Mouse (Mus musculus): Measurements from ENCODE around the gene Slc35c1. TPM values are rescaled to one million over a fixed set of nuclear protein-coding genes. Genes with fewer than 3 reads are reported as not detected.

Slc35c1 gene
- polyA plus RNA-seq, 1 experiment: 18.5 TPM

DNA sequence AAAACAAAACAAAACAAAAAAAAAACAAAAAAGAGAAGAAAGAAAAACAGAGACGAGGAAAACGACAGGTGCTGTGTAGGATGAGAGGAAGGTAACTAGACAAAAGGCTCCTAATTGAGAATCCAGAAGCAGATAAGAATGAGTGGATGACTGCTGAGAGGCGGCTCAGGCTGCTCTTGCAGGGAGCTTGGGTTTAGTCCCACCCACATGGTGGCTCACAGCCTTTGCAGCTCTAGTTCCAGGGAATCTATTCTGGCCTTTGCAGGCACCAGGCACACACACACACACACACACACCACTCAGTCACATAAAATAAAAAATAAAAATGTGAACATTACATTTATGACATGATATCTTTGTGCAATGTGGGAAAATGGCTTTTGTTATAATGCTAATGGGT is 21.8 kb downstream of the Slc35c1 start:
- H3K4me1 ChIP-seq (ENCODE audit: control insufficient read depth, insufficient read depth, low read length): no peaks in the 10 kb centered on the region; the same call in 1 of the 2 replicates
- no peak overlapping the region for H3K4me3 ChIP-seq (replicated peaks; ENCODE audit: control insufficient read depth, low read depth, low read length)
- TF ChIP-seq POLR2A (IDR thresholded peaks at IDR 0.05; ENCODE audit: borderline replicate concordance, control insufficient read depth, low read depth, low read length): no peak
- no peak for TF ChIP-seq CTCF (IDR thresholded peaks at IDR 0.05; ENCODE audit: control insufficient read depth, insufficient read depth, low read length)
- no peak overlapping the region for H3K27ac ChIP-seq (ENCODE audit: control insufficient read depth, insufficient read depth, low read depth, low read length, poor library complexity)
- WGBS: 68% methylated on average over 3 of the region's 3 CpGs

DNA sequence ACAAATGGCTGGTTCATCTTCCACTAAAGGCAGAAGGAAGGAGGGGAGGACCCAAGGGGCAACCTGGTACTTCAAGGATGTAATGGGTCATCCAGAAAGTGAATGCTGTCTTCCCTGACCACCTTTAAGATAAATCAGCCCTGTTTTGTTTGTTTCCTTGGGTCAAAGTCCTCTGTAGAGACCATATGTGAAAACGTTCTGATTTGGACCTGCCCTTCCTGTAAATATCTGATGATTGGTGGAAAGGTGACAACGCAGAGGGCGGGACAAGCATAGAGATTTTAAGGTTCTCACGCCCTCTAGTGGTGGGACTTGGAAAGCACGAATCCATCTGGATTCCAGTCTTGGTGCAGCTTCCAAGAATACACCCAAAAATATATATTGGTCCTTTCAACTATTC is 22.5 kb downstream of the Slc35c1 start:
- no peaks in the 10 kb centered on the region; the same call in 1 of the 2 replicates for H3K4me1 ChIP-seq (ENCODE audit: control insufficient read depth, insufficient read depth, low read length)
- TF ChIP-seq CTCF (IDR thresholded peaks at IDR 0.05; ENCODE audit: control insufficient read depth, insufficient read depth, low read length): peak; percentile 67
- no peak for TF ChIP-seq POLR2A (IDR thresholded peaks at IDR 0.05; ENCODE audit: borderline replicate concordance, control insufficient read depth, low read depth, low read length)
- H3K4me3 ChIP-seq (replicated peaks; ENCODE audit: control insufficient read depth, low read depth, low read length): no peak overlapping the region
- 1% methylated on average over 5 of the region's 5 CpGs for WGBS
- H3K27ac ChIP-seq (ENCODE audit: control insufficient read depth, insufficient read depth, low read depth, low read length, poor library complexity): no peak overlapping the region

DNA sequence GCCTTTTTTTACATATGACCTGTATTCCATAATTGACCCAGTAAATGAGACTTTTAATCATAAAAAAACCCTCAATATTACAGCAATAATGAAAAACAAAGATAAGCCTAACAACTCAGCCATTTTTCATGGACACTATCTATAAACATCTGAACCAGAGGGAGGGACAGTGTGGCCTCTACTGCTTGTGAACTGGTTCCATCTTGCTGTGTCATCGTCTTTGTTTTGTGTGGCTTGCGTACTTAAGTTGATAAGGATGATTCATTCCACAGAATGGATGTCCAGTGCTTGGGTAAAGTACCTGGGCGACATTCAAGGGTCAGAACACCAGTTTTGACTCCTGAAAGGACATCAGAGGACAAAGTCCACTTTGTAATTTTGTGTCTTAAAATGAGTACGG is 23.0 kb downstream of the Slc35c1 start:
- WGBS: 62% methylated on average over 4 of the region's 4 CpGs
- Histone ChIP-seq H3K27ac (ENCODE audit: control insufficient read depth, insufficient read depth, low read depth, low read length, poor library complexity) (no peak overlapping the region), H3K4me3 (replicated peaks; ENCODE audit: control insufficient read depth, low read depth, low read length) (no peak overlapping the region), H3K4me1 (ENCODE audit: control insufficient read depth, insufficient read depth, low read length) (no peaks in the 10 kb centered on the region; the same call in 1 of the 2 replicates)
- TF ChIP-seq POLR2A (IDR thresholded peaks at IDR 0.05; ENCODE audit: borderline replicate concordance, control insufficient read depth, low read depth, low read length): no peak
- no peak for TF ChIP-seq CTCF (IDR thresholded peaks at IDR 0.05; ENCODE audit: control insufficient read depth, insufficient read depth, low read length)

DNA sequence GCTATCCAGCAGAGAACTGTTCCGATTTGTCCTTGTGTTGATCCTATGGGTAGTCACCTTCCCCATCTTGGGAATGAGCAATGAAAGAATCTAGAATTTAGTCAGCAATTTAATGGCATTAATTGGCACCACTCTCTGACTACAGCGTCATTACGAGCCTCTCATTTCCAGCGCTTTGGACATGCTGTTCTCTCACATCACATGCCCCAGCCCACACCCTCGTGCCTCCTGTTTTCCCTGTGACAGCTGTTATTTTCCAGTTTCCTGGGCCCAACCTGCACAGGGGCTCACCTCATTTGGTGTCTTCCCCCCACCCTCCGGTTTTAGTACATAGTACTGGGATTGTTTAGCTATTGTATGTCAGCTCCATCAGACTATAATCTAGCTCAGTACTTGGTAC is 25.3 kb downstream of the Slc35c1 start:
- Histone ChIP-seq H3K4me1 (ENCODE audit: control insufficient read depth, insufficient read depth, low read length) (no peaks in the 10 kb centered on the region; the same call in 1 of the 2 replicates), H3K4me3 (replicated peaks; ENCODE audit: control insufficient read depth, low read depth, low read length) (no peak overlapping the region), H3K27ac (ENCODE audit: control insufficient read depth, insufficient read depth, low read depth, low read length, poor library complexity) (no peak overlapping the region)
- TF ChIP-seq CTCF (IDR thresholded peaks at IDR 0.05; ENCODE audit: control insufficient read depth, insufficient read depth, low read length) (no peak), POLR2A (IDR thresholded peaks at IDR 0.05; ENCODE audit: borderline replicate concordance, control insufficient read depth, low read depth, low read length) (no peak)
- WGBS: 65% methylated on average over 6 of the region's 6 CpGs

DNA sequence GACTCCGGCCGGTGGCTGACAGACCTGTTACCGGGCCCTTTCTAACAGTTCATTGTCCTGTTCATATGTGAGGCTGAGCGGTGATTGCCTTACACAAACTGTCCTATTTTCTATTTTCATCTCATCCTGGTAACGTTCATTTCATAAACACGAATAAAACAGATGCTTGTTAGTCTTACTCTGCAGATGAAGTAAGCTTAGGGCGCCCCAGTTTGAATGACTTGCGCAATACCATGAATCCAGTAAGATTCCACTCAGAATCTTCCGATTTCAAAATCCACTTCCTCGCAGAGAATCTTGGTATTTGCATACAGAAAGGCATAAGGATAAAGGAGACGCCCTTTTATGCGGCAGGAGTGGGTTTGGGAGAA is 26.0 kb downstream of the Slc35c1 start:
- WGBS: 2% methylated on average over 12 of the region's 12 CpGs
- Histone ChIP-seq H3K27ac (ENCODE audit: control insufficient read depth, insufficient read depth, low read depth, low read length, poor library complexity) (no peak overlapping the region), H3K4me1 (ENCODE audit: control insufficient read depth, insufficient read depth, low read length) (no peaks in the 10 kb centered on the region; the same call in 1 of the 2 replicates), H3K4me3 (replicated peaks; ENCODE audit: control insufficient read depth, low read depth, low read length) (peak overlapping the region; percentile 53)
- TF ChIP-seq POLR2A (IDR thresholded peaks at IDR 0.05; ENCODE audit: borderline replicate concordance, control insufficient read depth, low read depth, low read length): no peak
- TF ChIP-seq CTCF (IDR thresholded peaks at IDR 0.05; ENCODE audit: control insufficient read depth, insufficient read depth, low read length): no peak

DNA sequence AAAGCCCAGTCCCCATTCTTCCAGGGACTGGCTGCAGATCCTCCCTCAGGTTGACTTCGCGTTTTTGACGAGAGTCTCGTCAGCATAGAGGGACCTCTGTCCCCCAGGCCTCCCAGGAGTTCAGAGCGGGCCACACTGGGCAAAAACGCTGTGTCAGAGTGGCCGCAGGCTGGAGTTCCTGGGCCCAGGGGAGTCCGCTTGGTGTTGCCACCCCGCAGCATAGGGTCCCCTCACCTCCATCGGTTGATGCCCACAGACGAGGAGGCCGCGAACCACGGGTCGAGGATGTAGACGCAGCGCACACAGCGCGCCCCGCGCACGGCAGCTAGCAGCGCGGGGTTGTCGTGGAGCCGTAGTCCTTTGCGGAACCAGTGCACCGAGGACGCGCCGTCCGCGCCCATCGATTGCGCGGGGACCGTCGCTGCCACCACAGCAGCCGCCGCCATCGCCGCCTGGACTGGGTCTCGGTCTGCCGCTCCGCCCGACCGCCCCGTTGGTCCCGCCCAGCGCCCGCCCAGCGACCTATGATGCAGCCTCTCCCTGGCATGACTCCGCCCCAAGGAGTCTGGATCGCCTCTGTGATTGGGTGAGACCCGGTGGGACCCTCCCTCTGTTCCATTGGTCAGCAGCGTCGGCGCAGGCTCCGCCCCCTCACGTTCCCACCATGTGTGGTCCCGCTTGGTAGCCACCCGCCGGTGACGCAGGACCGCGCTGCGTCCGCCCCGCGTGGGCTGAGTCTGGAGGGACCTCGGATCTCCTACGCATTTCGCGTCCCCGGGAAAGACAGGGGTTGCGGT is 26.6 kb downstream of the Slc35c1 start, which contains the start of gene Cry2:
Cry2 (minus strand) TSS at position 466 of the 797 bp plus-strand sequence.
- WGBS: under 1% methylated on average over 76 of the region's 76 CpGs
- H3K27ac ChIP-seq (ENCODE audit: control insufficient read depth, insufficient read depth, low read depth, low read length, poor library complexity): peak within 1 kb of the TSS; percentile 81
- H3K4me3 ChIP-seq (replicated peaks; ENCODE audit: control insufficient read depth, low read depth, low read length): peak within 1 kb of the TSS; percentile 95
- H3K4me1 ChIP-seq (ENCODE audit: control insufficient read depth, insufficient read depth, low read length): no peaks in the 10 kb centered on the region; the same call in 1 of the 2 replicates
- 0 out of 2 replicates have a peak, but pooled peaks have one; percentile 9 for TF ChIP-seq CTCF (IDR thresholded peaks at IDR 0.05; ENCODE audit: control insufficient read depth, insufficient read depth, low read length)
- peak; percentile 67; the same call in 1 of the 2 replicates for TF ChIP-seq POLR2A (IDR thresholded peaks at IDR 0.05; ENCODE audit: borderline replicate concordance, control insufficient read depth, low read depth, low read length)

DNA sequence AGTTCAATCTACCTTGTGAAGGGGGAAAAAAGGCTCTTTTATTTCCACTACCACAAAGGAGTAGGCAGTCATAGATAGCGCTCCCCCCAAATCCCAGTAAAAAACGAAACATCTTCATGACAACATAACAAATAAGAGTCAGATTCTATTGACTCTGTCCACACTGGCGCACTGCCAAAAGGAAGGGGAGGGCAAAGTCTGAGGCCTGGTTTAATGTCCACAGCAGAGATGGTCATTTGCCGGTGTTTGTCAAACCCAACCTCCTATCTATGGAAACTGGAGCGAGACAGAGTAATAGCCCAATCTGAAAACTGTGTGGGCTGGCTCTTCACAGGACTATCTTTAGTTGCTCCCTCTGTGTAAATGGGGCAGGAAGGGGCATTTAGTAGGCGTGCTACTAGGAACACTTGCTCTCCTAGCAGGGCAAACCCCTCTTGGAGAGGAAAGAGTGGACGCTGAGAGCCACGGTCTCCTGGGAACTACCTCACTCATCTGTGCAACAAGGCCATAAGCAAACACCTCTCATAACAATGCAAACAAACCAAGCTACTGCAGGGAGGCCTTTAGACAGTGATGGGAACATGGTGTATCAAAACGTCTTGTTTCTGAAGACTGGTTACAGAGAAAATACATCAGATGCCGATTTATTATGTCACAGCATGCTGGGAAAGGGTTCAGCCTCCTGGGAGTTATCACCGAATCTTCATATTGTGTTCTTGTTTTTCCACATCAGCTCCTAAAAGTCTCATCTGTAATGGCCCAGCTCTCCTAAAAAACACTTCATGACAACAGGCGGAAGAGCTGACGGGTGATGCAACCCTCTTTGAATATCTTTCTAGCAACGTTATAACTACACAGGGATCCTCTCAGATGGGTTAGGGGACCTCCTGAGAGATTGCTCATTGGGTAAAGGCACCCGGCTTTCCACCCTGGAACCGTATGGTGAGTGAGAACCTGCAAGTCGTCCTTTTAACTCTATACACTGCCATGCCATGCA is 27.7 kb downstream of the Slc35c1 start:
- no peak overlapping the region for H3K27ac ChIP-seq (ENCODE audit: control insufficient read depth, insufficient read depth, low read depth, low read length, poor library complexity)
- 54% methylated on average over 17 of the region's 17 CpGs for WGBS
- H3K4me1 ChIP-seq (ENCODE audit: control insufficient read depth, insufficient read depth, low read length): no peaks in the 10 kb centered on the region; the same call in 1 of the 2 replicates
- H3K4me3 ChIP-seq (replicated peaks; ENCODE audit: control insufficient read depth, low read depth, low read length): no peak overlapping the region
- TF ChIP-seq POLR2A (IDR thresholded peaks at IDR 0.05; ENCODE audit: borderline replicate concordance, control insufficient read depth, low read depth, low read length): no peak
- TF ChIP-seq CTCF (IDR thresholded peaks at IDR 0.05; ENCODE audit: control insufficient read depth, insufficient read depth, low read length): no peak

All from bone marrow, adult 2 months (tissue).